Mouse (Mus musculus) retina, postnatal 7 days (tissue): ENCODE results near the gene Avp.
A peak's percentile ranks its signal among the peaks of the same experiment; 100 is the strongest.
"Not testable (repeated sequence)": the region's sequence is repeated elsewhere in the genome, so short reads cannot be mapped to it uniquely, and the experiment has no call there.

Source experiments
- DNase-seq: peaks from one replicate; pipeline ENCODE4 v3.0.0-alpha.2; 2012; ENCODE audit warnings: low read depth, low spot score

Gene Avp

GRCm38 (mm10) chr2:130582552-130582951, at the start of gene Avp:
Avp (minus strand) TSS chr2:130582554.
- no peak for DNase-seq

- DNase-seq: peak; percentile 81
These were observed 47.5 kb upstream of the Avp start, which contains the start of the genes Fastkd5 and Ubox5 for GRCm38 (mm10) chr2:130629839-130630203. Fastkd5 (minus strand) TSS chr2:130630027. Ubox5 (minus strand) TSS chr2:130630038.

- no peak for DNase-seq
These were observed 46.9 kb upstream of the Avp start for GRCm38 (mm10) chr2:130629080-130629838.

- DNase-seq: no peak
These were observed 46.1 kb upstream of the Avp start for GRCm38 (mm10) chr2:130628424-130628823.

- DNase-seq: no peak
These were observed 36.6 kb upstream of the Avp start for GRCm38 (mm10) chr2:130618972-130619371.

- no peak for DNase-seq
These were observed 30.7 kb upstream of the Avp start for GRCm38 (mm10) chr2:130613091-130613490.

- DNase-seq: no peak
These were observed 19.8 kb upstream of the Avp start for GRCm38 (mm10) chr2:130602195-130602594.

- no peak for DNase-seq
These were observed 16.0 kb upstream of the Avp start for GRCm38 (mm10) chr2:130598399-130598798.

GRCm38 (mm10) chr2:130597601-130598010, 15.3 kb upstream of the Avp start:
- DNase-seq: peak; percentile 28

- DNase-seq: no peak
These were observed 13.2 kb upstream of the Avp start for GRCm38 (mm10) chr2:130595596-130595995.

GRCm38 (mm10) chr2:130591016-130591415, 8.7 kb upstream of the Avp start:
- DNase-seq: no peak

GRCm38 (mm10) chr2:130589761-130590160, 7.4 kb upstream of the Avp start:
- no peak for DNase-seq

GRCm38 (mm10) chr2:130589157-130589556, 6.8 kb upstream of the Avp start:
- DNase-seq: no peak

- no peak for DNase-seq
These were observed 6.0 kb upstream of the Avp start for GRCm38 (mm10) chr2:130588373-130588772.

GRCm38 (mm10) chr2:130586016-130586415, 3.7 kb upstream of the Avp start:
- no peak for DNase-seq

GRCm38 (mm10) chr2:130583902-130584560, 1.7 kb upstream of the Avp start:
- no peak for DNase-seq

GRCm38 (mm10) chr2:130581201-130581600, 1.2 kb downstream of the Avp start:
- DNase-seq: no peak

- DNase-seq: no peak
These were observed 2.6 kb downstream of the Avp start for GRCm38 (mm10) chr2:130579791-130580190.

- DNase-seq: no peak
These were observed 4.2 kb downstream of the Avp start for GRCm38 (mm10) chr2:130578148-130578547.

- DNase-seq: no peak
These were observed 4.7 kb downstream of the Avp start for GRCm38 (mm10) chr2:130577632-130578031.

GRCm38 (mm10) chr2:130577021-130577420, 5.3 kb downstream of the Avp start:
- no peak for DNase-seq

- not testable (repeated sequence) for DNase-seq
These were observed 5.8 kb downstream of the Avp start for GRCm38 (mm10) chr2:130576564-130576963.

- no peak for DNase-seq
These were observed 6.5 kb downstream of the Avp start, which contains the start of gene Oxt for GRCm38 (mm10) chr2:130575873-130576272. Oxt (plus strand) TSS chr2:130576173.
